Mouse (Mus musculus) heart, postnatal 25 days (tissue): ENCODE data around the gene Cyp1a1. TPM values are rescaled to one million over a fixed set of nuclear protein-coding genes. Genes with fewer than 3 reads are reported as not detected.
A peak's percentile ranks its signal among the peaks of the same experiment; 100 is the strongest.

Experiments used
- DNase-seq: peaks from one replicate; pipeline ENCODE4 v3.0.0; 2022; ENCODE audit warnings: low spot score
- intact Hi-C: fragments of 180-260 bp; cut with DNase I; formaldehyde crosslinking; loops from one replicate; pipeline ENCODE4 v1.15.1; 2025
- total RNA-seq, 2 experiments: library from RNA; stranded (reverse); gene quantifications; 2 replicates each; pipeline ENCODE4 v1.2.3; 2021

Gene Cyp1a1
- total RNA-seq: under 1 TPM in 1 of 2 experiments, not detected in 1; 0.08 TPM

DNA sequence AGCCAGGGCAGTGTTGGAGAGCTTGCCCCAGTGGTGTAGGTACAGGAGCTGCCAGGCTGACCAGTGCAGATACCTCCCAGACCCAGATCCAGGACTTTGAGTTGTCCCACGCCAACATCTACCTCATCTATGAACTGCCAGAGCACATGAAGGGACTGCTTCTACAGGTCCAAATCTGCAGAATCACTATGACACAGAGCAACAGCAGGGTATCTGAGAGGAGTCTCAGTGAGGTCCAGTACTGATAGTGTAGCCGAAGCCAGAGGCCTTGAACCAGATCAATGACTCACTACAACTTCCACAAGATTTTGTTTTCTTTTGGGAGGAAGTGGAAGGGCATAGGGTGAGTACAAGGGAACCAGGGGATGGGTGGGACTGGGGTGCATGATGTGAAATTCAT lies at the start of gene Cyp1a1:
Gene Cyp1a1, plus strand, starts transcription at position 178 of the 400 bp plus-strand sequence.
- intact Hi-C loops: no loop called here
- no peak for DNase-seq

DNA sequence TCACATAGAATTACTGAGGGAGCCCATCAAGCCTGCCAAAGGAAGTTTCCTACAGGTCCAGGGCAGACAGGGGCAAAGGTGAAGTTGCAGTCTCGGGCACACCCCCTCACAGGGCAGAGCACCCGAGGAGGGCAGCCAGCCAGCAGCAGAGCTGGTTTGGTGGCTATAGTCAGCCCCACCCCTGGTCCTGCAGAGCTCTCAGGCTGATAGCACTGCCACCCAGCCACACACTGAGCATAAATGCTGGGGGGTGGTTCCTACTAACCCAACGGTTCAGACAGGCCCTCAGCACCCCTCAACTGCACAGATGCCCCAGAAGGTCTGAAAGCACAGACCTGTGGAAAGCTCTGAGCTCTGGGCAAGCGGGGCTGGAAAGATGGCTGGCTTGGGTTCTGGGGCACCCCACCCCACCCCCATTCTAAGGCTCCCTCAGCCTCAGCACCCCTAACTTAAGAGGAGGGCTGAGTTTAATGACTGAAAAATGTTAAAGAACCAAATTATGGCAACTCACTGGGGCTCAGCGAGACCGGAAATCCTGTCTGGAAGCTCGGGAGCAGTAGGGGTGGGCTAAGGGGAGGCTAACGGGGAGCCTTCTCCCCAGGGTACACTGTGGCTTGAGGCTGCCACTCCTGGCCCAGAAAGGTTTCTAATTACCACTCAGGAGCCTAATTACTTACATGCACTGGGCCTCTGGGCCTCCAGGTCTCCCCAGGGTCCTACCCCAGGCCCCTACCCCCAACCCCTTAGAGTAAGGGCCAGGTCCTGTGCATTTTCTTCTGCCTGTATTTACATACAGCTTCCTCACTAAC lies 48.9 kb upstream of the Cyp1a1 start:
- intact Hi-C loops: no loop called here
- no peak for DNase-seq

DNA sequence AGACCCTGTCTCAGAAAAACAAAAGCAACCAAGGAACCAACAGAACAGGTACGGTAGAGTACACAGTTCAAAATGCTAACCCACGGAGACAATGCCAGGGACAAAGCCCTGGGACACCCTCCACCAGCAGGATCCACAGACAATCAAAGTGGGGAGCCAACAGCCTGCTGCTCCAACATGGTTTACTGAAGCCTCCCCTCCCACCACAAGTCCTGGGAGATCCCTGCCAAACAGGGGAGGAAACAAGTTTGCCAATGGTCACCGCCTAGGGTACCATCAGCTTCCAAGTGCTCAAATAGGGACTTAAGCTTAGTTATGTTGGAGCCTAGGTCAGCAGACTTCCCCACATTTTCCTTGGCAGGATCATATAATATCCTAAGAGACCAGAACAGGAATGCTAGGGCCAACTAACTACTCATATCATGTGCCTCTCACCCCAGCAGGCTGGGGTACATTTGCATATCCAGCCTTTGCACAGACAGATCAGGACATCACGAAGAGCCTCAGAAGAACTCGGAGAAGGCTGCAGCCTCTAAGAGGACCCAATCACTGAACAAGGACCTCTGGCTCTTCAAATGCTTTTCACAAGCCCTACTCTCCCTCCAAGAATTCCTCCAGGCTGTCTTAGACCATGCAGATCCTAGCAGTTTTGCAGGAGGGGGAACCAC lies 47.9 kb upstream of the Cyp1a1 start:
- intact Hi-C loops: loop anchor here (5.0 kb wide), 1 partner anchor 117 kb away; the partner anchor contains the start of gene Cox5a
- no peak for DNase-seq

DNA sequence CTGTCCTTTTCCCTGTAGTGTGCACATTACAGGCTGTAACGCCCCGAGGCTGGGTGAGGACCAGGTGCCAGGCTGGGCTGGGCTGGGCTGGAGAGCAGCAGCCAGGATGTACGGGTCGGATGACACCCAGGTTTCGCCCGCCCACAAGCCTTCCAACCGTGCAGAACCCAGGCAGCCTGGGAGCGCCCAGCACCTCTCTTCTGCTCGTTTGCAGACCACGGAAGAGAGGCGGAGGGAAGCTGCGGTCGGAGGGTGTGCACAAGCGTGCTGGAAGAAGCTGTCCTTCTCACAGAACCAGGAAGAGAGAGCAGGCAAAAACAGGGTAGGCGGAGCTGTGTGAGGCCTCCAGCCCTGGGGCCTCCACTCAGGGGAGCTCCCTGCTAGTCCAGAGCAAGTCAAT lies 47.3 kb upstream of the Cyp1a1 start:
- intact Hi-C loops: loop anchor here (5.0 kb wide), 1 partner anchor 118 kb away; the partner anchor contains the start of gene Cox5a
- peak; percentile 45 for DNase-seq

DNA sequence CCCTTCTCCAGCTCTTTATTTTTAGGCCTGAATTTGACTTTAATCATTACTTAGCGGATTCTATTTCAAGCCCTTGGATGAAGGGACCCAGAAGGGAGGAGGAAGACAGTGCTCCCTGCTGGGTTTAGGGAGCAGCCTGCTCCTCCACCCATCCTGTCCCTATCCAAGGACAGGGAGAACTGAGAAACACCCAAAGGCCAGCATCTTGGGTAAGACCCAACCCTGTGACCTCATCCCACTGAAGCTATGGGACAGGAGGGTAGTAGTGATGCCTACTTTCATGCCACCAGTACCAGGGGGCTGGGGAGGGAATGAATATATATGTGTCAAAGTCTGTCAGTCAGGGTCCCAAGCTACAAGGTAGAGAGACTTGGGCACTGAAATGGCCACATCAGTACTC lies 46.7 kb upstream of the Cyp1a1 start:
- intact Hi-C loops: loop anchor here (5.0 kb wide), 1 partner anchor 119 kb away; the partner anchor contains the start of gene Cox5a
- no peak for DNase-seq

DNA sequence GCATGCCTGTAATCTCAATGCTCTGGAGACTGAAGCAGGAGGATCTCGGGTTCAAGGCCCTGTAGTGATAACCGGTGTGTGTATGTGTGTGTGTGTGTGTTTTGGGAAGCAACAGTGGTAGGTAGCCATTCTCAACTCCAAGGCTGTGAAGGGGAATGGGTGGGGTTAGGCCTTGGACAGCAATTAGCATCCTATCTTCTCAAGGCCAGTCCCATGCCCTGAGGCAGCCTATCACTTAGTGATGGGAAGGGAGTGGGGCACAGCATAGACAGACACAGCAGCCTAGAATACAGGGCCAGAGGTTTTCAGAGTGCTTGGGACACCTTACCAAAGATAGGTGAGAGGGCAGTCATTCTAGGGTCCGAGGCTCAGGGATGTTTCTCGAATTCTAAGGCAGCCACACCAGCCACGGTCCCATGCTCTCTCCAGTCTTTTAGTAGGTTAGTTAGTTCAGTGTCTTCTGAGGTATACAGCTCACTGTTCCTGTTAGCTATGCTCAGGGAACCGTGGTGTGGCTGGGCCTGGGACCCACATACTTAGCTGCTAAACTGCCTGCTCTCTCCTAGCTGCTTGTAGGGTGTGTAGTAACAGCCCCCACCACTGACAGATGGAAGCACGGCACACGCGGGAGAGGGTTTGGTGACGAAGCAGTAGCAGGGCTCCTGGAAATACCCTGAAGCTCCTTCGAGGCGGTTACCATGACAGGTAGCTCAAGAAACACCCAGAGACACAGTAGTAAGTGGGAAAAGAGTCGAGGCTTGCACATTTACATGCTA lies 45.8 kb upstream of the Cyp1a1 start:
- no peak for DNase-seq
- intact Hi-C loops: loop anchor here (5.0 kb wide), 1 partner anchor 120 kb away; the partner anchor contains the start of gene Cox5a

DNA sequence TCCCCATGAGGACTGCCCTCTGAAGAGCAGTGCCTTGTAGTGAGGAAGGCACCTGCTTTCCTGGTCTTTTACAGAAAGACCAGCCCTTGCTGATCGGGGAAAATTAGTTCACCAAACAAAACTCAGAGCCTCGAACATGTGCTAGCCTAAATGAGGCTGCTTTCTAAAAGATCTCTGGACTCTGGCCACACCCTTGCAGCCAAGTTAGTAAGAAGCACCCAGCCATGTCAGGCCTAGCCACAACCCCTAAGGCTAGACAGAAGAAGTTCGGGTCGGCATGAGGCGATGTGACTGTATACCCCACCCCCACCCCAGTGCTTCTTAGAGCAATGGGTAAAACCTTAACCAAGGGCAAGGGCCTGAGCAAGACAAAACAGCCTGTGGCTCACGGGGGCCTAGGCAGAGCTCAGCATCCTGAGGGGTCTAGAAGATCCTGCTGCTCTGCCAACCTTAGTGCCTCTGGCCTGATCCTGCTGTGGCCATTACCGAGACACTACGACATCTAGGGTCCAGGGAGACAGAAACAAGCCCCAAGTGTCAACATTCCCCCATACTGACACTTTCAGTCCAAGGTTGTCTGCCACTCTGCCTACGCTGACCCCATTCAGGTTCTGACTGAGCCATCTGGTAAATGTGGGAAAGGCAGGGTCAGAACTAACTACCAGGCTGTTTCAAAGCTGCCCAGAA lies 44.4 kb upstream of the Cyp1a1 start:
- no peak for DNase-seq
- intact Hi-C loops: loop anchor here (5.0 kb wide), 1 partner anchor 121 kb away; the partner anchor contains the start of gene Cox5a

DNA sequence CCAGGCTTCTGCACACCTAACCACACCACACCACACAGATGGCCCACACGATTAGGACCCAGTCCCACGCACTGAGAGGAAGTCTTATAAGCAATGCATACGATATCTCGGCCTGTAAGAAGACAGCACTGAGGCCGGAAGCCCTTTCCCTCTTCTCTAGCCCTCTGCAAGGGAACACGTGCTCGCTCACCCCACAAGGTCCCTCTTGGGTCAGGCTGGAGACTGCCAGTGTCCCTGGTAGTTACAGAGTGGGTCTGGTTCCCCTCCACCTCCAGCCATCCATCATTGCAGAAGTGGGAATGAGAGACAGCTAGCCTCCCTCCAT lies 43.9 kb upstream of the Cyp1a1 start:
- intact Hi-C loops: loop anchor here (5.0 kb wide), 1 partner anchor 122 kb away; the partner anchor contains the start of gene Cox5a
- DNase-seq: no peak

DNA sequence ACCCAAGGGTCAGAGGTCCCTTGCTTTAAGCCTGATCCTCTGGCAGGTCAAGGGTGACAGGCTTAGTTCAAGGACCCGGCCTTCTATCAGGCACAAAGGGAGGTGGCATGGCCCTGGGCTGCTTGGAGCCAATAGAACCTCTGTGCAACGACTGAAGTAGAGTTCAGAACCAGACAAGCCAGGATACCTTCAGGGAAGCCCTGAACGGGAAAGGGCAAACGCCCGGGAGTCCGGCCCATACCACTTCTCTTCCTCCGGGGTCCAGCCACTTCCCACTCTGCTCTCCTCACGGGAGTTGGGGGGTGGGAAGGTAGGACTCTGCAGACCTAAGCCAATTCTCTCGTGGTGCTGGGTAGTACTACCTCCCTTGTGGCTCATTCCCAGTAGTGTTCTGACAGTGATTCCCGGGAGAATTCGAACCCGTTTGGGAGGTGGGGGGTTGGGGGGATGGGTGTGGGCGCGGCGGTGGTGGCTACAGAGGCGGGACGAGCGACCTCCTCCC lies 43.2 kb upstream of the Cyp1a1 start:
- DNase-seq: no peak
- intact Hi-C loops: loop anchor here (5.0 kb wide), 1 partner anchor 122 kb away; the partner anchor contains the start of gene Cox5a

DNA sequence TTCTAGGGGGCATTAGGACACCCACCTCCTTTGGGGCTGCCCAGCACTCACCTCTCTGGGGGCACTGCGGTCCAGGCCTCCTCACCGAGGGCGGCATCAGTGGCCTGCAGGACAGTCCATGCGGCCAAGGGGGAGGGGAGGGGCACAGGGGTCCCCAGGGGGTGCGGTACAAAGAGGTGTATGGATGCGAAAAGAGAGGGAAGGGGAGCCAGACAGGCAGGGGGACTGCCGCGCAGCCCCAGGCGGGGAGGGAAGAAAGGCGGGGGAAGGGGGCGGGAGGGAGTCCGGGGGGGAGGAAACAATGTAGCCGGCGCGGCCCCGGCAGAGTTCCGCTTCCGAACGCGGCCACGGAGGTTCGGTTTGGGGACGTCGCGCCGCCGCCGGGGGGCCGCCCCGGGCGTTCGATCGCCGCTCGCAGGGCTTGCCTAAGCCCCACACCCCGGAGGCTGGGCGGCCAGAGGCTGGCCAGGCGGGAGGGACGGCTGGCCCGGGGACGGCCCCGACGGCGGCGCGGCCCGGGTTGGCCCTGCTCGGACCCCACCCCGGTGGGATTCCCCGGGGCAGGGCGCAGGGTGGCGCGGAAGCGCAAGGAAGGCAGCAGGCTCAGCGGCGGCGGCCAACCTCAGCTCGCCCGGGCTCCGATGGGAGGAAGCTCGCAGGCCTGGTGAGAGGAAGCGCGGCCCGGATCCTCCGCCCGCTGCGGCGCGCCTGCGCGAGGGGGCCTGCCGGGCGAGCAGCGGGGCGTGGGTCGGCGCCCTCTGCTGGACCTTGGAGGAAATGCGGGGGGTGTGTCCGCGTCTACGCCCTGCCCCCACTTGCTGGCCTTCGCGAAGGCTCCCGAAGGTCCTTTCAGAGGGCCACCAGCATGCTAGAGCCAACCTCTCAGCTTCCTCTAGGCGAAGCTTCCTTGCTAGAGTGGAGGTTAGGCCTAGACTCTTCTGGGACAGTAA lies 42.5 kb upstream of the Cyp1a1 start:
- intact Hi-C loops: loop anchor here (5.0 kb wide), 1 partner anchor 123 kb away; the partner anchor contains the start of gene Cox5a
- DNase-seq: peak; percentile 91

DNA sequence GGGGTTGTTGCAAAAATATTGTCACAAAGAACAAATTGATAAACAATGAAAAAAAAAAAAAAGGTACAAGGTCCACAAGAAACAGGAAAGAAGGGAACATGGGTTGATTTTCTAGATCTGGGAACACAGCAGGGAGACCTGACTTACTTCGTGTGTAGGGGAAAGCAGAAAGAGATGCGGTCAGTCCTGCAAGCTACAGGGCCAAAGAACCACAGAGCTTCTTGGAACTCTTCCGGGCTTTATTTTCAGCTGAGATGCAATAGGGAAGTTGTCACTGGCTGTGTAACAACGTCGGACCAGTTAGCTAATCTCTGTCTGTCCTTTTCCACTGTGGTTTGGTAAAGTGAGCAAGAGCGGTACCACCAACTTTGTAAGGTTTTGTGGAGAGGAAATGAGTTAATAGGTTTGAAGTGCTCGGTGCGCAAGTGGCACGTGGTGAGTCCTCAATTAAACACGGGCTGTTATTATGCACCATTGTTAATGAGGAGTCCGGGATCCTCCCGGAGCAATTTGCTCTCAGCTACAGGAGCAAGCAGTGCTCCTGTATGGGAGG lies 41.1 kb upstream of the Cyp1a1 start:
- DNase-seq: no peak
- intact Hi-C loops: no loop called here

DNA sequence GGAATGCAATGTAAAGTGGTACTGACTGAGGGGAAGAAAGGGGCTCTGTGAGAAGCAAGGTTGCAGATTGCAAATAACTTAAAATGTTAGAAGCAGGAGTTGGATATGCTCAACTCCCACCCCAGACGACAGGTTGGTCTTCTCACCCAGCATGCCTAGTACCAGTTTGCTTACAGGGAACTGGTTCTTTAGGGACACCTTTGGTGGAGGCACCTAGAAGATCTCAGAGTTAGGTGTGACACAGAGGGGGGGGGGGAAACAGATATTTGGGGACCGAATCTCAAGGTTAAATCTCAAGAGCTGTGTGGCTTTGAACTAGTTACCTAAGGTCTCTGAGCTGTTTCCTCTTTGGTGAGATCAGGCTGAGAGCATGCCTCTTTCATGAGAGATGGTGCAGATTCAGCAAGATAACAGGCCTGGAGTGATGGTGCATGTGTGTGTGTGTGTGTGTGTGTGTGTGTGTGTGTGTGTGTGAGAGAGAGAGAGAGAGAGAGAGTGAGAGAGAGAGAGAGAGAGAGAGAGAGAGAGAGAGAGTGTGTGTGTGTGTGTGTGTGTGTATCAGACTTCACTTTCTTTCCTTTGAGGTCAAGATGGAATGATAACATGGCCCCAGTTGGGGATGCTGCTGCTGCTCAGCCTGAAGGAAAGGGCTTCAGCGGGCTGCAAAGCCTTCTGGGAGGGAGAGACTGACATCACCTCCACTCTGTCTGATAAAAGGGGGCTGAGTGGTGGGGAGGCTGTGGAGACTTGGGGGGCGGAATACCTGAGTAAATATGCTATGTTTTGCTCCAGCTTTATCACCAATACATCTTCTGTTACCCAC lies 40.2 kb upstream of the Cyp1a1 start:
- no peak for DNase-seq
- intact Hi-C loops: no loop called here

DNA sequence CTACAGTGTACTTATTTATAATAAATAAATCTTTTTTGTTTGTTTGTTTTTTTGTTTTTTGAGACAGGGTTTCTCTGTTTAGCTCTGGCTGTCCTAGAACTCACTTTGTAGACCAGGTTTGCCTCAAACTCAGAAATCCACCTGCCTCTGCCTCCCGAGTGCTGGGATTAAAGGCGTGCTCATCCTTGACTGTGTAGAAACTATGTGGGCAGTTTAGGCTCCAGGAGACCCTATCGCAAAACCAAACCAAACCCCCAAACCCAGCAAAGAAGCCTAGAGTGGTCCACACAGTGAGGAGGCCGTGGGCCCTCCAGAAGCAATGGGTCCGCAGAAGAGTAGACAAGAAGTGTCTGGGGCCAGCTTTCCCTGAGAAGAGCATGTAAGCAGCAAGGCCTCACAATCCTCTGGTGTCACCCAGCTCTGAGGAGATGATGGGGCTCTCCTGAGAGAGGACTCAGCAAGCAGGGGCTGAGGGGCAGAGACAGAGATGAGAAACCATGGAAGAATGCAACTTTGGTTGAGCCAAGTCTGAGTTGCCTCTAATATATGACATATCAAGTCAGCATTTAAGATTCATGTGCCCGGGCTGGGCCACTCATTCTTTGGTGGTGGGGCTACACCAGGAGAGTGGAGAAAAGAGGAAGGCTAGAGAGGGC lies 37.5 kb upstream of the Cyp1a1 start:
- no peak for DNase-seq
- intact Hi-C loops: no loop called here

DNA sequence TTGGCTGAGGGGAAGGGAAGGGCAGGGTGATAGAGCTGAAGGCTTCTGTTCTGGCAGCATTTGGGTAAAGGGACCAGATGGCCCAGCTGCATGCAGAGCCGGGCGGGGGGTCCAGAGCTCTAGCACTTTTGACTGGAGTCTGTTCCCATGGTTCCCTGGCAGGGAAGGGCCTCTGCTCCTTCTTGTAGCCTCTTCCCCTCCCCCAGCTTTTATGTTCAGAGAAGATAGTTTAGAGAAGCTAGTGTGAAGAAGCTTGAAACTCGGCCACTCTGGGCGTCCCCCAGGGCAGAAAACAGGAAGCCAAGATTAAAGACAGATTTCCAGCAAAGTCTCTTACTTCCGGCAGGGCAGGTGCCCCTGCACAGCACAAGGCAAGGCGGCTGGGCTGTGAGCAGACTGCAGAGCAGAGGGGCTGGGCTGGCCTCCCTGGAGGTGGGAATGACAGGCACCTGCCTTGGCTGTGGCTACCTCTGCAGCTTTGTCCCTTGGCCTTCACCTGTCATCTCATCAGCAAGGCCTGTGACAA lies 36.9 kb upstream of the Cyp1a1 start:
- intact Hi-C loops: no loop called here
- no peak for DNase-seq

DNA sequence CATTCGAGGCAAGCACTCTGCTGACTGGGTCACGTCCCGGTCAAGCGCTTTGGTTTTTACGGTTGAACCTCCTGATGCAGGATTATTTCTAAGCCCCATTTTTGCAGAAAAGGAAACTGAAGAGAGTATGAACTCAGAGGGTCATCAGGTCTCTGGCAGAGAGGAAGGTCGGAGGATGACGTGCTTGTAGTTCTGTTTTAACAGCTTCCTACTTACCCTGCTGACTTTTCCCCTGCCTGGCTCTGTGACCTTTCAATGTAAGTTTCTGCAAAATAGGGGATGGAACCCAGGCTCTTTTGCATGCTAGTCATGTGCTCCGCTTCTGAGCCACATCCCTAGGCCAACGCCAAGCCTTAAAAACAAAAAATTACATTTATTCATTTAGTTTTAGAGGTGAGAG lies 35.4 kb upstream of the Cyp1a1 start:
- intact Hi-C loops: no loop called here
- DNase-seq: no peak

DNA sequence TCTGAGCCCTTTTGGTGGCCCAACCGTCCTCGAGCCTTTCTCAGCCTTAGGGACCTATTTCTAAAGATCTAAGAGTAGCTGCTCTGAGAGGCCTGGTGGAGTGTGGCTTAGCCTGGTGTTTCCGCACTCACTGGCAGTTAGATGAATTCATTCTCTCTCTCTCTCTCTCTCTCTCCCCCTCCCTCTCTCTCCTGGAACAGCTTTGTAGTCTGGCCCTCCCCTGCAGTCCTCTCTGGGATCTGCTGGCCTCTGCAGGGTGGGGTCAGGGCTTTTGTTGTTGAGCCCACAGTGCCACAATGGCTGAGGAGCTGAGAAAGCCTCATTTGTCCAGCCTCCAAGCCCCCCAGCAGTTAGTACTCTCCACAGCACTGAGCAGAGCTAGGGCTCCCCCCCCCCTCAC lies 34.9 kb upstream of the Cyp1a1 start:
- no peak for DNase-seq
- intact Hi-C loops: no loop called here

DNA sequence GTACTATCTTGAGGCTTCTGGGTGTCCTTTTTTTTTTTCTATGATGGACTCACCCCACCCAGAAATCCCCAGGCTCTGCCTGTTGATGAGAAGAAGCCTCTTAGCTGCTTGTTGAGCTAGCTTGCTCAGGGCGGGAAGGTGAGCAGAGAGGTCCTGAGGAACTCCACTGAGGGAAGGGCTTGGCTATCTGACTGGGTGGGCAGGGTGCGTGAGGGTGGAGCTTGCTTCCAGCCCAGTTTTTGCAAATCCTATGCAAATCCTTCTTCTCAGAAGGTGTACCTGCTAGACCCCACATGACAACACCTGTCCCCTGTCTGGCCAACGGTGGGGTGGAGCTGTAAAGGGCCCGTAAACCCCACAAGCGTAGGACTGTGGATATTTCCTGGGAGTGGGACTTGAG lies 34.4 kb upstream of the Cyp1a1 start, which contains the start of gene Csk:
Gene Csk, minus strand, starts transcription at position 349 of the 400 bp plus-strand sequence.
- no peak for DNase-seq
- intact Hi-C loops: no loop called here
